Mouse (Mus musculus): ENCODE data around the gene Gpx8. TPM values are rescaled to one million over a fixed set of nuclear protein-coding genes. Genes with fewer than 3 reads are reported as not detected.

Gpx8 gene
- polyA plus RNA-seq, 1 experiment from 2014 or later, result 34.1 TPM

MicroRNAs within 50 kb of the gene (microRNA counts, 519-probe panel; counts per million panel counts)
- microRNA mmu-miR-449a (not detected), microRNA mmu-miR-449b (not detected), microRNA mmu-miR-449c (not detected)

Small RNA genes within 50 kb of the gene (microRNA-seq; reads per million reads assigned to microRNA genes)
- gene Mir449a (49.5 reads per million, percentile 35 among the genes with 10 or more reads in this experiment), gene Mir449b (not detected), gene Mir449c (not detected)

Other genes starting within 250 kb of the Gpx8 start
- 61.5 and 66.1 TPM in 2 replicates for gene Plpp1, start 245.6 kb downstream of the Gpx8 start, polyA plus RNA-seq (2014; fragmentation: Nextera tagmentation; extraction: Ambion mirVana)
- 66.8 and 79.0 TPM in 2 replicates for gene Mtrex, start 119.0 kb downstream of the Gpx8 start, polyA plus RNA-seq (2014; fragmentation: Nextera tagmentation; extraction: Ambion mirVana)
- gene Dhx29, start 119.0 kb downstream of the Gpx8 start, polyA plus RNA-seq (2014; fragmentation: Nextera tagmentation; extraction: Ambion mirVana), result 30.0 TPM in 2 replicates
- 0.21 TPM in 1 of 2 replicates, not detected in the other for gene Ccno, start 58.6 kb downstream of the Gpx8 start, polyA plus RNA-seq (2014; fragmentation: Nextera tagmentation; extraction: Ambion mirVana)
- gene Mcidas, start 52.6 kb downstream of the Gpx8 start, polyA plus RNA-seq (2014; fragmentation: Nextera tagmentation; extraction: Ambion mirVana), result 0.11 TPM in 1 of 2 replicates, not detected in the other
- gene Cdc20b, start 11.3 kb downstream of the Gpx8 start, polyA plus RNA-seq (2014; fragmentation: Nextera tagmentation; extraction: Ambion mirVana), result 0.12 TPM in 1 of 2 replicates, not detected in the other
- gene Gzma, start 54.6 kb upstream of the Gpx8 start, polyA plus RNA-seq (2014; fragmentation: Nextera tagmentation; extraction: Ambion mirVana), result not detected in 2 replicates
- 0.19 and 1.0 TPM in 2 replicates for gene Esm1, start 163.2 kb upstream of the Gpx8 start, polyA plus RNA-seq (2014; fragmentation: Nextera tagmentation; extraction: Ambion mirVana)
- gene Gzmk, start 179.5 kb upstream of the Gpx8 start, polyA plus RNA-seq (2014; fragmentation: Nextera tagmentation; extraction: Ambion mirVana), result not detected in 2 replicates
- 0.51 and 0.84 TPM in 2 replicates for gene BC067074, start 246.7 kb upstream of the Gpx8 start, polyA plus RNA-seq (2014; fragmentation: Nextera tagmentation; extraction: Ambion mirVana)

Data from neural tube, embryonic 14.5 days (tissue).